Mouse (Mus musculus) heart, adult 10 weeks (tissue): Measurements from ENCODE around the gene Il1r2. TPM values are rescaled to one million over a fixed set of nuclear protein-coding genes. Genes with fewer than 3 reads are reported as not detected.

Experiments used
- polyA plus RNA-seq: library from polyadenylated mRNA; stranded (reverse); fragments of 350-450 nt; fragmentation: Illumina TruSeq; extraction: RNeasy Lipid Tissue Mini Kit (QIAGEN cat#74804); gene quantifications from one replicate; pipeline ENCODE4 v1.2.3, GENCODE M21; 2014; ENCODE audit warnings: low read depth, low replicate concordance

The Il1r2 gene
- polyA plus RNA-seq: not detected

GRCm38 (mm10) chr1:40073779-40074178 is at the start of gene Il1r2:
TSS of gene Il1r2 (plus strand) at chr1:40074079.

Other genes with a start within 250 kb of the Il1r2 start
- gene Map4k4, start 173.2 kb upstream of the Il1r2 start, polyA plus RNA-seq: 83.0 TPM
- gene Il1r1, start 151.0 kb downstream of the Il1r2 start, polyA plus RNA-seq: 8.3 TPM